Mouse (Mus musculus): ENCODE data around the gene Rundc3a. TPM values are rescaled to one million over a fixed set of nuclear protein-coding genes. Genes with fewer than 3 reads are reported as not detected.

The Rundc3a gene
- total RNA-seq (2014; fragmentation: Nextera tagmentation) (not detected in 2 replicates), total RNA-seq (2017) (not detected in 2 replicates)

DNA sequence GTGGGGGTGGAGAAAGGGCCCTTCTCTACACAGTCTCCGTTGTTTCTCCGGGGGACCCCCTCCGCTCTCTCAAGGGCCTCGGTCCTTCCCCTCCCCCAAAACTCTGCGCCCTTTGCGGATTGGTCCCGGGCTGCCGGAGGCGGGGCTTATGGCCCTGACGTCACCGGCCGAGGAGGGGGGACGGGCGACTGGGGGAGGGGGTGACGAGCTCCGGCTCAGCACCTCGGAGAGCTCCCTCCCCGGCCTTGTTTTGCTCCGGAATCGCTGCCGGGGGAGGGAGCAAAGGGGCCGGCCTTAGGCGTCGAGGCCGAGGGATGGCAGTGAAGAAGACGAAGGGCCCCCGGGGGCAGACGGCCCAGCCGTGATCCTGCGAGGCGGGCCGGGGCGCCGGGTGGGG is at the start of gene Rundc3a:
TSS of gene Rundc3a (plus strand) at position 166 of the 397 bp plus-strand sequence.
- peak; percentile 75 for ATAC-seq (replicated peaks; ENCODE audit: low FRiP score, low TSS enrichment, poor library complexity, severe bottlenecking)

DNA sequence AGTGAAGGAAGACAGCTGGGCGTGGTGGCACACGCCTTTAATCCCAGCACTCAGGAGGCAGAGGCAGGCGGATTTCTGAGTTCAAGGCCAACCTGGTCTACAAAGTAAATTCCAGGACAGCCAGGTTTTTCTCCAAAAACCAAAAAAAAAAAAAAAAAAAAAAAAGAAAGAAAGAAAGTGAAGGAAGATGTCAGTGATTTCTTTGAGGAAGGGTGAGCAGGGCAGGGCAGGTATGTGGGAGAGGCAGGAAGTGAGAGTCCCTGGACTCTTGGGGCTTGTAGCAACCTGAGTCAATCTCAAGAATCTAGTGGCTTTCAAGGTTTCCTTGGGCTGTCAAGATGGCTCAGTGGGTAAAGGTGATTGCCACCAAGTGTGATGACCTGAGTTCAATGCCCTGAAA is 48.7 kb upstream of the Rundc3a start:
- ATAC-seq (replicated peaks; ENCODE audit: low FRiP score, low TSS enrichment, poor library complexity, severe bottlenecking) = no peak

DNA sequence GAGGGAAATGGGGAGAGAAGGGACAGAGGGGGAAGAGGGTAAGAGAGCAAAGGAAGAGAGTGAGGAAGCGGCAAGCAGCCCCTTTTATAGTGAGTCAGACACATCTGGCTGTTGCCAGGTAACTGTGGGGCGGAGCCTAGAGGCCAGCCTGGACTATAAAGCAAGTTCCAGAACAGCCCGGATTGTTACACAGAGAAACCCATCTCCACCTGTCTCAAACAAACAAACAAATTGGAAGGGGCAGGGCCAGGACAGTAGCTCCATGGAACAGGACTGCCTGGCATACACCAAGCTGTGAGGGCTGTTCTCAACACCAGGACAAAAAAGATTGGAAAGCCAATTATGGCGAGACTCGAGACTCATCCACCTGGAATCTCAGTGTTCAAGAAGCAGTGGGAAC is 46.3 kb upstream of the Rundc3a start:
- no peak for ATAC-seq (replicated peaks; ENCODE audit: low FRiP score, low TSS enrichment, poor library complexity, severe bottlenecking)

GRCm38 (mm10) chr11:102347683-102348082 is 45.5 kb upstream of the Rundc3a start:
- ATAC-seq (replicated peaks; ENCODE audit: low FRiP score, low TSS enrichment, poor library complexity, severe bottlenecking) = no peak

- no peak for ATAC-seq (replicated peaks; ENCODE audit: low FRiP score, low TSS enrichment, poor library complexity, severe bottlenecking)
Measured at GRCm38 (mm10) chr11:102348101-102348585, 45.1 kb upstream of the Rundc3a start.

DNA sequence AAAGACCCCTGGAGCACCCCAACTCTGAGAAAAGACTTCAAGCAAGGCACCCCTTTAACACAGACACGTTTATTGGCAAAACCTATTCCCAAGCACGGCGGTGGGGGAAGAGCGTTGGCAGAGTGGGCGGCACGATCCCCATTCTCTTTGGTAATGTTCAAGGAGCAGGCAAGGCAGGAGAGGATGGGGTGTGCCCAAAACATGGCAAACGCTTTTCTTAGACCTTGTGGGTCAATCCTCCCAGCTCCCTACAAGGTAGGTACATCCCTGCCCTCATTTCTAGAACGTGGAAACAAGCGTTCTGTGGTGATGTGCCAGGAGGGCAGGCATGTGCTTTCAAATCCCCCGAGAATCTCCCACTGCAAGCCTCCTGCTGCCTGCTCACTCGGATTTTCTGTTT is 44.4 kb upstream of the Rundc3a start:
- ATAC-seq (replicated peaks; ENCODE audit: low FRiP score, low TSS enrichment, poor library complexity, severe bottlenecking) = no peak

DNA sequence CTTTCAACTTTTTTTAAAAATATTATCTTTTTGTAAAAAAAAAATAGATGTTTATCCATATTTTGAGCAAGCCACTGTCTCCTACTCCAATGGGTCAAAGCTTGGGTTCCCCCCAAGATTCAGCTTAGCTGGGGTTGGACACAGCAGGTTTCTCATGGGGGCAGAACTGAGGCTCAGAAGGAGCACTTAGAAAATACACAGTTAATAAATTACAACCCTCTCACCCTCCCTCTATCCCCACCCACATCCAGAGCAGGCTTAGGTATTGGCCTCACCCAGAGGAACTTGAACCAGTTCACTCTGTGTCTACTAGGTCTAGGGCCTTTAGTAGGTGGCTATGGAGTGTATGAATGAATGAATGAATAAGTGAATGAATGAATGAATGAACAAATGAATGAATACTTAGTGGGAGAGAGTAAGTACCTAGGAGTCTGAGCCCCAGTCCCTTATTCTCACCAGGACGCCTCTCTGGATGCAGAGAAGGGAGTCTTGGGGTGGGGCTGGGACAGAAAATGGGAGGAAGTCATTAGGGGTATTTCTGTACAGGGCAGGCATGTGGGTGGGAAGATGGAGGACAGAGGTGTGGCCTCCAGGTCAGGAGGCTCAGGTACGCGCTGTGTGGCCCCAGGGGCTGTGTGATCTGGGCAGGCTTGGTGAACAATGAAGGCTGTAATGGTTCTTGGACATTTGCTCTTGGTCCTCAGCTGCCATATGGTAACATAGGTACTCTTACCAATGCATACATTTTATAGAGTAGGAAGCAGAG is 43.8 kb upstream of the Rundc3a start:
- ATAC-seq (replicated peaks; ENCODE audit: low FRiP score, low TSS enrichment, poor library complexity, severe bottlenecking) = no peak

GRCm38 (mm10) chr11:102350416-102350815 is 42.8 kb upstream of the Rundc3a start:
- no peak for ATAC-seq (replicated peaks; ENCODE audit: low FRiP score, low TSS enrichment, poor library complexity, severe bottlenecking)

DNA sequence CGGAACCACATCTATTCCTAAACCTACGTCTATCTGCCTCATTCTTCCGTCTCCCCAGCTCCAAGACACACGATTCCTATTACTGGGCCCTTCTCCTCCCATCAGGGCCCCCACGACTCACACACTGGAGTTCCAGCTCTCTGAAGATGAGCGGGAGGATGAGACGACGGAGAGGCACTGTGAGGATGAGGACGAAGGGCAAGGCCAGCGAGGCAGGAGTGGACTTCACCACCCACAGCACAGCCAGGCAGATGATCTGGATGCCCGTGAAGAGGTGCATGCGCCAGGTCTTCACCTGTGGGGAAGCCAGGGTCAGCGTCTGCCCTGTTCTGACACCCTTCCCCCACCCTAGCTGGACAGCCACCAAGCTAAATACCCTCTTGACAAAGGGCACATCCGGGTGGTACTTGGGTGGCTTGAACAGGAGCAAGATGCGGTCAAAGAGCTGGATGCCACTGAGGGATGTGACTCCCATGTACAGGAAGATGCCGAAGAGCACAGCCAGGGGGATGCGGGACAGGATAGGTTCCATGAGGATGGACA is 42.2 kb upstream of the Rundc3a start:
- ATAC-seq (replicated peaks; ENCODE audit: low FRiP score, low TSS enrichment, poor library complexity, severe bottlenecking) = no peak

GRCm38 (mm10) chr11:102352378-102352777 is 40.8 kb upstream of the Rundc3a start:
- ATAC-seq (replicated peaks; ENCODE audit: low FRiP score, low TSS enrichment, poor library complexity, severe bottlenecking) = no peak

GRCm38 (mm10) chr11:102353021-102353431 is 40.2 kb upstream of the Rundc3a start:
- no peak for ATAC-seq (replicated peaks; ENCODE audit: low FRiP score, low TSS enrichment, poor library complexity, severe bottlenecking)

GRCm38 (mm10) chr11:102355501-102355900 is 37.7 kb upstream of the Rundc3a start:
- ATAC-seq (replicated peaks; ENCODE audit: low FRiP score, low TSS enrichment, poor library complexity, severe bottlenecking) = no peak

- ATAC-seq (replicated peaks; ENCODE audit: low FRiP score, low TSS enrichment, poor library complexity, severe bottlenecking) = no peak
Measured at GRCm38 (mm10) chr11:102356190-102356589, 37.0 kb upstream of the Rundc3a start.

GRCm38 (mm10) chr11:102356636-102357350 is 36.4 kb upstream of the Rundc3a start:
- ATAC-seq (replicated peaks; ENCODE audit: low FRiP score, low TSS enrichment, poor library complexity, severe bottlenecking) = no peak

DNA sequence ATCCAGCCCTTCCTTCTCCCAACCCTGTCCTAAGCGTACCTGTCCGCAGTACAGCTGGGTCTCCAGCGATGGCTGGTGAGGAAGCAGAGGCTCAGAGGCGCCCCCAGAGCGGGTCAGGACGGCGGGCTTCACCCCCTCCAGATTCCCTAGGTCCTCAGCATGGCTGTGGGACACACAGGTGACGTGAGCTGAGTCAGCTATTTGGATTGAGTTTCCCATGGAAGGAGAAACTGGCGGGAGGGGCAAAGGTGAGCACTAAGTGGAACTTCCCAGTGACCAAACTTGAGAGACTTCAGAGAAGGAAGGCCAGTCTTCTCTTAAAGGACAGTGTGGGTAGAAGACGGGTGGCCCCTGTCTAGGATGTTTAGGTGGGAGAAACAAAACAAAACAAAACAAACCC is 34.8 kb upstream of the Rundc3a start:
- no peak for ATAC-seq (replicated peaks; ENCODE audit: low FRiP score, low TSS enrichment, poor library complexity, severe bottlenecking)

- ATAC-seq (replicated peaks; ENCODE audit: low FRiP score, low TSS enrichment, poor library complexity, severe bottlenecking) = no peak
Measured at GRCm38 (mm10) chr11:102361776-102362495, 31.3 kb upstream of the Rundc3a start.

- ATAC-seq (replicated peaks; ENCODE audit: low FRiP score, low TSS enrichment, poor library complexity, severe bottlenecking) = peak; percentile 87
Measured at GRCm38 (mm10) chr11:102363623-102364022, 29.6 kb upstream of the Rundc3a start.

DNA sequence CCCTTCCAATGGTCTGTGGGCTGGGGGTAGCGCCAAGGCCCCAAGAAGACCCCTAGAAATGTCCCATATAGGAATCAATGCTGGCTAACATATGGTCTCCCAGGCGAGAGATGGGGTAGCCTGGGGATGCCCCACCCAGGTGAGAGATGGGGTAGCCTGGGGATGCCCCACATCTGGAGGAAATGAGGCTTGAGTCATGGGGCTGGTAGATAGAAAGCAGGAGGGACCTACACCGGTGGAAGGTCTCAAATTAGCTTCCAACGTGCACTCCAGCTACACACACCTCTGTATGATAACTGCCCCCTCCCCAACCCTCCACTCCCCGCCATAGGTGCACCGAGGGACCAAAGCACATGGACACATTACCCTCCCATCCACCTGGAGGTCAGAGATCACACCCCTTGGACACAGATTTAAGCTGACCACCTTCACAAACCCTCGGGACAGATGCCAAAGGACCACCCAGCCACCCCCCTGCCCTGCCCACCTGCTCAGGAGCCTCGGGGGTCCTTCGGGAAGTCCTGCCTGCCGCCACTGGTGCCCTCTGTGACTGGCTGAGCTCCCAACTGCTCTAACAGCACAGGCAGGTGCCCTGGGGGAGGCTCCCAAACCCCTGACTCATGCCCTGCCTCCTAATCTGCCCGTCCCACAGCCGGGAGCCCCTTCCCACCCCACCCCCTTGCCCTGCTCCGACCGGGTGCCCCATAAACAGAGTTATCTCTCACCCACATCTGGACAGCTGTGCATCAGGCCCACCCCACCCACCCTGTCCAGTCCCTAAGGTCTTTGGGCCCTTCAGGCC is 28.4 kb upstream of the Rundc3a start:
- ATAC-seq (replicated peaks; ENCODE audit: low FRiP score, low TSS enrichment, poor library complexity, severe bottlenecking) = no peak

GRCm38 (mm10) chr11:102365699-102366098 is 27.5 kb upstream of the Rundc3a start:
- ATAC-seq (replicated peaks; ENCODE audit: low FRiP score, low TSS enrichment, poor library complexity, severe bottlenecking) = no peak

Measured in megakaryocyte-erythroid progenitor cell, adult 5-6 weeks (primary cell).